Mouse (Mus musculus) bone marrow macrophage, adult 2 months (primary cell): Measurements from ENCODE around the gene Olfr507.

Experiments used
- CTCF ChIP-seq: IDR thresholded peaks from 2 replicates; pipeline ENCODE4 v1.5.1; 2012; ENCODE audit warnings: low read depth, mild to moderate bottlenecking, low read length, moderate library complexity
- POLR2A ChIP-seq: IDR thresholded peaks from 2 replicates; pipeline ENCODE4 v1.6.1; 2012; ENCODE audit warnings: mild to moderate bottlenecking, low read depth, low read length, borderline replicate concordance

GRCm38 (mm10) chr7:108662419-108662818, 40.8 kb downstream of the Olfr507 start:
- TF ChIP-seq CTCF: no peak
- no peak for TF ChIP-seq POLR2A
